Mouse (Mus musculus) erythroblast, embryonic 14.5 days (primary cell): ENCODE results near the gene Cd302.

Experiments used
- GATA1 ChIP-seq: IDR thresholded peaks from 2 replicates; pipeline ENCODE4 v1.6.1; 2012; ENCODE audit warnings: low read length, inconsistent platforms, mixed read lengths
- TAL1 ChIP-seq: IDR thresholded peaks from 3 replicates; pipeline ENCODE4 v1.6.1; 2012; ENCODE audit warnings: low read length, inconsistent platforms, mixed read lengths

- no peak for TF ChIP-seq GATA1
- no peak for TF ChIP-seq TAL1
Measured at GRCm38 (mm10) chr2:60284467-60284821, at the start of gene Cd302.
